Mouse (Mus musculus): ENCODE measurements around the gene Atp1a2. TPM values are rescaled to one million over a fixed set of nuclear protein-coding genes. Genes with fewer than 3 reads are reported as not detected.

Atp1a2 gene
- total RNA-seq, 1 experiment from 2014 or later = not detected

DNA sequence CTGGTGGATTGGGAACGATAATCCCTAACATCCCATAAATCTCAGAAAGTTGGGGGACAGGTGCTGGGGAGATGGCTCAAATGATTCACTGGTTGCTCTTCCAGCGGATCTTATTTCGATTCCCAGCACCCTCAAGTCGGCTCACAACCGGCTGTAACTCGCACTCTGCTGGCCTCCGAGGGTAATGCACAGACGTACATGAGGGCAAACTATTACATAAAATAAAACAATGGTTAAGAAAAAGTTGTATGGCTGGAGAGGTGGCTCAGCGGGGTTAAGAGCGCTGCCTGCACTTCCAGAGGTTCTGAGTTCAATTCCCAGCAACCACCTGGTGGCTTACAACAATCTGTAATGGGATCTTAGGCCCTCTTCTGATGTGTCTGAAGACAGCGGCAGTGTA, 28.8 kb upstream of the Atp1a2 start:
- ATAC-seq (replicated peaks; ENCODE audit: insufficient number of reproducible peaks, low FRiP score, low TSS enrichment, poor library complexity, severe bottlenecking) = no peak

- ATAC-seq (replicated peaks; ENCODE audit: insufficient number of reproducible peaks, low FRiP score, low TSS enrichment, poor library complexity, severe bottlenecking) = peak; percentile 53; the same call in 1 of the 2 replicates
Measured at GRCm38 (mm10) chr1:172325680-172326535, 28.0 kb upstream of the Atp1a2 start.

DNA sequence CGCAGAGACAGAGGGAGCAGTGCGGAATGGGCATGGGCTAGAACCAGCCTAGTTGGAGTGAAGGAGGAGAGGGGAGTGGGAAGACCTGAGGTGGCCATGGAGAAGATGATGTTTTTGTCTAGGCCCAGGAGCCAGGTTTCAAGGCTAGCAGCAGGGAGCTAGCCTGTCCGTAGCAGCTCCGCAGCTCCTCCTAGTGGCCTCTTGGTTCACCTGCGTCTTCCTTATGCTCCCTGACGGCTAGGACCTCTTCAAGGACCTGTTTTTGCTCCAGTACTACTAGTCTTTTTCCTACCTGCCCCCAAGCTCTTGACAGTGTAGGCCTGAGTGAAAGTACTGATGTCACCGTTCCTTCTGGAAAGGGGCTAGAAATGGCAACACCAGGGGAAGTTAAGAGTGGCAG, 26.9 kb upstream of the Atp1a2 start:
- ATAC-seq (replicated peaks; ENCODE audit: insufficient number of reproducible peaks, low FRiP score, low TSS enrichment, poor library complexity, severe bottlenecking) = peak; percentile 72

DNA sequence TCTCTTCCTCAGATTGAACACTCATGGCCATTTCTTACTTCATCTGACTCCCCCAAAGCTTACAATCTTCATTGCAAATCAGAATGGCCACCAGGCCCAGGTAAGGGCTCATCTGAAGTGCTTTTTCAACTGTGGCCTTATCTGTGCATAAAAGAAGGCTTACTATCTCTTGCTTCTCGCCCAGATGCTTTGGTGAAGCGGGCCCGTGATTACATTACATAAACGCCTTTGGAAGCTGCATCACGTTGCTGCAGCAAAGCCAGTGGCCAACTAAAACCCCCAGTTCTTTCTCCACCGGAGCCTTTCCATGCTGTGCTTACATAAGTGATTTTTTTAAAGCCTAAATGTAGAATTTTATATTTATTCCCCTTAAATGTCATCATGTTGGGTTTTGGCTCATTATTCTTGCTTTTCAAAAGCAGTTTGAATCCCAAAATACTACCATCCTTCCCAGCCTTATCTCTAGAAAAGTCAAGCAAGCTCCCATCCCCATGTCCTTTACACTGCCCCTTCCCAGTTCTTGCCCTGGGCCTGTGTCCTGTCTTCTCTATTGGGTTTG, 26.0 kb upstream of the Atp1a2 start:
- no peak for ATAC-seq (replicated peaks; ENCODE audit: insufficient number of reproducible peaks, low FRiP score, low TSS enrichment, poor library complexity, severe bottlenecking)

DNA sequence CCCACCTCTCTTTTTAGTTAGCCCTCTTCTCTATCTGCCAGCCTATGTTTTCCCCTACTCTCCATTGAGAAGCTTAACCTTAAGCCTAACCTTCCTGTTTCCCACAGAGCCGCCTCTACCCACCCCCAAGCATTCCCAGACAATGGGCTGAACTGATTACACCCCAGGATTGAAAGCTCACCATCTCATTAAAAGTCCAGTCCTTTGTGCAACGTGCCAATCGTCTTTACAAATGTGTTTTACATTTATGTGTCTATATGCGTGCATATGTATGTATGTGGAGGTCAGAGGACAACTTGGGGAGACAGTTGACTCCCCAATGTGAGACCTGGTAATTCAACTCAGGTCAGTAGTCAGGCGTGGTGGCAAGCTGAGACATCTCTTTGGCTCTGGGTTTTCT, 25.4 kb upstream of the Atp1a2 start:
- no peak for ATAC-seq (replicated peaks; ENCODE audit: insufficient number of reproducible peaks, low FRiP score, low TSS enrichment, poor library complexity, severe bottlenecking)

- ATAC-seq (replicated peaks; ENCODE audit: insufficient number of reproducible peaks, low FRiP score, low TSS enrichment, poor library complexity, severe bottlenecking) = no peak
Measured at GRCm38 (mm10) chr1:172322725-172323124, 24.9 kb upstream of the Atp1a2 start.

DNA sequence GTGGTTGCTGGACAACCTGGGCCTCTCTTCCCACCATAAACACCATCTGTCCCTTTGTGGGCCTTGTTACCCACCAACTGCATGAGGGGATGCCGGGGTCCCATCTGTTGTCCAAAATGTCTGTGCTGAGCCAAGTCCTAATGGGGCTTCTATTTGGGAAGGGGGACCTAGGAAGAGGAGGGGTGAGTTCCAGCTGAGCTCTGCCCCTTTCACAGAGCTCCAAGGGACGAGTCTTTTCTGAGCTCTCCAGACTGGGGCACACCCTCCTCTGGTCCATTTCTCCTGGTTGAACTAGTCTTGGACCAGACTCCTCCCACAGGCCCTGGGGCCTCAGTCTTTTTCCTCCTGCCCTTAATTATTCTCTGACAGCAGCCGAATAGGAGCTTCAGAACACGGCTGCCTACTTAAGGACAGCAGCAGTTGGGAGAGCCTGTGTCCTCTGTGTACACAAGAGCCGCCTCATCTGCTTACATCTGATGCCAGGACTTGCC, 22.1 kb upstream of the Atp1a2 start:
- ATAC-seq (replicated peaks; ENCODE audit: insufficient number of reproducible peaks, low FRiP score, low TSS enrichment, poor library complexity, severe bottlenecking) = no peak

DNA sequence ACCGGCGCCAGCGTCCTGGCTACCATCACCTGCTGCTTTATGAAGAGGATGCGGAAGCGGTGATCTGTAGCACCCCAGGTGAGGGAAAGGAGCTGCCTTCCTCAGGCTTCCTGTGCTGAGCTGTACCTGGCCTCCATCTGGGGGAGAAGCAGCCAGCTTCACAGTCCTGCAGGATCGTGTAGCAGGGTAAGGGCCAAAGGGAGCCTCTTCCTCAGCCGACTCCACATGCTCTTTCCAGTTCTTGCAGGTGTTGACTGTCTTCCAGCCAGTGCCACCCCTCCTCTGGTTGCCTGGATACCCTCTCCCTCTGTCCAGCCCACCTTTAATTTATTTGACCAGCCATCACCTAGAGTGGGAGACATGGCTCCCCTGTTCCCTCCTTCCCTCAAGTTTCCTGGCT, 21.5 kb upstream of the Atp1a2 start:
- ATAC-seq (replicated peaks; ENCODE audit: insufficient number of reproducible peaks, low FRiP score, low TSS enrichment, poor library complexity, severe bottlenecking) = no peak

GRCm38 (mm10) chr1:172318424-172319035, 20.7 kb upstream of the Atp1a2 start:
- ATAC-seq (replicated peaks; ENCODE audit: insufficient number of reproducible peaks, low FRiP score, low TSS enrichment, poor library complexity, severe bottlenecking) = no peak

DNA sequence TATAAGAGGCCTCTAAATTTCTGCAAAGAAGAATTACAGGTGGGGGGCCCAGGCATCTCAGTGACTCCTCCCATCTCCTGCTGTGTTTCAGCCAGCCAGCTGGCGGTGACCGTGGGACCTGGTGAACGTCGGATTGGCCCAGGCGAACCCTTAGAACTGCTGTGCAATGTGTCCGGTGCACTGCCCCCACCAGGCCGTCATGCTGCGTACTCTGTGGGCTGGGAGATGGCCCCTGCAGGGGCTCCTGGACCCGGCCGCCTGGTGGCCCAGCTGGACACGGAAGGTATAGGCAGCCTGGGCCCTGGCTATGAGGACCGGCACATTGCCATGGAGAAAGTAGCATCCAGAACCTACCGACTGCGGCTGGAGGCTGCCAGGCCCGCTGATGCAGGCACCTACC, 20.1 kb upstream of the Atp1a2 start:
- ATAC-seq (replicated peaks; ENCODE audit: insufficient number of reproducible peaks, low FRiP score, low TSS enrichment, poor library complexity, severe bottlenecking) = no peak

GRCm38 (mm10) chr1:172317431-172317830, 19.6 kb upstream of the Atp1a2 start:
- ATAC-seq (replicated peaks; ENCODE audit: insufficient number of reproducible peaks, low FRiP score, low TSS enrichment, poor library complexity, severe bottlenecking) = no peak

- no peak for ATAC-seq (replicated peaks; ENCODE audit: insufficient number of reproducible peaks, low FRiP score, low TSS enrichment, poor library complexity, severe bottlenecking)
Measured at GRCm38 (mm10) chr1:172314911-172315310, 17.0 kb upstream of the Atp1a2 start.

GRCm38 (mm10) chr1:172313613-172314411, 15.9 kb upstream of the Atp1a2 start:
- no peak for ATAC-seq (replicated peaks; ENCODE audit: insufficient number of reproducible peaks, low FRiP score, low TSS enrichment, poor library complexity, severe bottlenecking)

GRCm38 (mm10) chr1:172312768-172313561, 15.1 kb upstream of the Atp1a2 start:
- no peak for ATAC-seq (replicated peaks; ENCODE audit: insufficient number of reproducible peaks, low FRiP score, low TSS enrichment, poor library complexity, severe bottlenecking)

- ATAC-seq (replicated peaks; ENCODE audit: insufficient number of reproducible peaks, low FRiP score, low TSS enrichment, poor library complexity, severe bottlenecking) = peak; percentile 13; the same call in 1 of the 2 replicates
Measured at GRCm38 (mm10) chr1:172311921-172312767, 14.3 kb upstream of the Atp1a2 start.

DNA sequence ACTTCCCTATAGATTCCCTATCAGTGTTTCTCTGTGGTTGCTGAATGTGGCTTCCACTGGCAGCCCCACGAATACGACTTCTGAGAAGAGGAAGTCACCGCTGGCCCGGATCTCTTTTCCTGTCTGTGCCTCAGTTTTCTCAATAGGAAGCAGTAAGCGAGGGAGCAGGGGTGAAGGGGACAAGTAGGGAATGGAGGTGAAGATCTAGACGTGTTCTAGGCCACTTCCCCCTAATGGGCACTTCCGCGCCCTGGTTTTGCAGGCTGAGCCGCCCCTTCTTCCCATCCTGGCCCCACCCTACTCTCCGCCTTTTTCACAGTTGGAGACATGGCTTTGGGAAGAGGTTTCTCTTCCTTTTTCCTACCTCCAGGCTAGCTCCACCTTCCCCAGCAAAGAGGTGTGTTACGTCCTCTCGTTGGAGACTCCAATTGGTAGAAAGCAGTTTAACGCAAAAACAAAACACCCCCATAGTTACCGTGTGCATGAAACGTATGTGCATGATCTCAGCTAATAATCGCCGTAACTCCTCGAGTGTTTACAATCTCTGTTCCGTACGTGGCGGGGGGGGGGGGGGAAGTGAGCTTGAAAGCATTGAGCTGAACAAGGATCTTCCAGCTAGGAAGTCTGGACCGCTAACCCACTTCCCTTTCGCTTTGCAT, 13.5 kb upstream of the Atp1a2 start:
- ATAC-seq (replicated peaks; ENCODE audit: insufficient number of reproducible peaks, low FRiP score, low TSS enrichment, poor library complexity, severe bottlenecking) = peak; percentile 6; the same call in 1 of the 2 replicates

All from monocyte, adult 5-6 weeks (primary cell).